Mouse (Mus musculus) midbrain, embryonic 10.5 days (tissue): ENCODE measurements at regions not wholly inside any gene's neighbourhood (a gene's known extent, or its start where the extent isn't known, plus 50 kb on each side); places are given as distances from the start of the nearest gene placed in this dataset.

ENCODE experiments used
- DNase-seq: peaks from one replicate; pipeline ENCODE4 v3.0.0-alpha.2; 2017; ENCODE audit warnings: low spot score
- H3K27ac ChIP-seq: fragments of 300-500 bp; sonication (generic); replicated peaks from 2 replicates; pipeline ENCODE4 v1.5.1; 2016; ENCODE audit warnings: mild to moderate bottlenecking
- H3K27me3 ChIP-seq: fragments of 300-500 bp; sonication (generic); 2 replicates; pipeline ENCODE4 v1.6.1; 2016; ENCODE audit warnings: low read depth, mild to moderate bottlenecking; ENCODE audit not compliant: poor library complexity, severe bottlenecking
- H3K36me3 ChIP-seq: fragments of 300-500 bp; sonication (generic); 2 replicates; pipeline ENCODE4 v1.6.1; 2016; ENCODE audit warnings: mild to moderate bottlenecking, moderate library complexity
- H3K4me1 ChIP-seq: fragments of 300-500 bp; sonication (generic); 2 replicates; pipeline ENCODE4 v1.6.1; 2016
- H3K4me3 ChIP-seq: fragments of 300-500 bp; sonication (generic); 2 replicates; pipeline ENCODE4 v1.5.1; 2016; ENCODE audit warnings: mild to moderate bottlenecking, moderate library complexity
- H3K9me3 ChIP-seq: fragments of 300-500 bp; sonication (generic); replicated peaks from 2 replicates; pipeline ENCODE4 v1.6.1; 2016; ENCODE audit warnings: mild to moderate bottlenecking
- WGBS: fragments of 180-500 bp; shearing (Covaris S2); methylation state at CpG from one replicate; pipeline ENCODE4 v1.1.7; 2016; 5-methylcytosine and 5-hydroxymethylcytosine counted together

DNA sequence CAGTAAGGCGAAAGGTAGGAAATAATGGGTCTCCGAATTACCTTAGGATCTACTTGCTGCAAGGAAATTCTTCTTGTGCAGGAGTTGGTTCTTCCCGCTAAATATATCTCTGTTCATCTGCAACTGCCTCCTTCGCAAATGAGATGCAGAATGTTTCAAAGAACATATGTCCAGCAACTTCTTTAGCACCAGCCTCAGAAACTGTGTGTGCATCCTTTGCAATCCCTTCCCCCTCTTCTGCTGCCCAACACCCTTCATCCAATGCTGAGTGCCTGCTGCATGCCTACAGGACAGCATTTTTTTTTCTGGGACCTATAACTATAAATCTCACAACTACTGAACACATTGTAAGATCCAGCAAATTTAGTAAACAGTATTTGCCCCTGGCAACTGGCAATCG is 402.1 kb downstream of the Rnf144a start:
- no peak overlapping the region for H3K4me3 ChIP-seq
- no peaks in the 10 kb centered on the region for H3K9me3 ChIP-seq
- 87% methylated on average over 5 of the region's 5 CpGs for WGBS
- H3K4me1 ChIP-seq = no peaks in the 10 kb centered on the region
- DNase-seq = no peak
- H3K27ac ChIP-seq = no peak overlapping the region
- H3K27me3 ChIP-seq = no peaks in the 10 kb centered on the region
- no peaks in the 10 kb centered on the region for H3K36me3 ChIP-seq

DNA sequence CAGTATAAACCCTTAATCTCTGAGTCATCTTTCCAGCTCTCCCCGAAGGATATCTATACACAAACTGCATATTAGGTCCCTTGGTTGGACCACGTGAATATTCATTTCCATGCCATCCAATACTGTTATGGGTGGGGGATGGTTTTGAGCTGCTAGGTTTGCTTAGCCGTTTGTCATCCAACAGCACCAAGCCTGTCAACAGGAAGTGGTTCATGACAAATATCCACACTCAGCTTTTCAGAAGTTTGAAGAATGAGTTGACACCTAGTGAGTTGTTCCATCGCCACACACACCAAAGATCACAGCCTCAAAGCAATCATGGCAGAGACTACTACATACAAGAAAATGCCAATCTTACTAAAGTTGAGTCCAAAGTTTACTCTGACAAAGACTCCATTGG is 421.0 kb downstream of the Rnf144a start:
- Histone ChIP-seq H3K9me3 (no peaks in the 10 kb centered on the region), H3K27ac (no peak overlapping the region), H3K36me3 (no peaks in the 10 kb centered on the region), H3K4me3 (no peak overlapping the region), H3K4me1 (no peaks in the 10 kb centered on the region), H3K27me3 (no peaks in the 10 kb centered on the region)
- no peak for DNase-seq
- WGBS = 81% methylated on average over 4 of the region's 4 CpGs

- no peak overlapping the region for H3K27ac ChIP-seq
- no peak overlapping the region for H3K4me3 ChIP-seq
- no peaks in the 10 kb centered on the region for H3K9me3 ChIP-seq
- H3K36me3 ChIP-seq = no peaks in the 10 kb centered on the region
- no peaks in the 10 kb centered on the region for H3K27me3 ChIP-seq
- no peak for DNase-seq
- WGBS = 89% methylated on average over 6 of the region's 6 CpGs
- H3K4me1 ChIP-seq = no peaks in the 10 kb centered on the region
Measured at GRCm38 (mm10) chr12:25991801-25992525, 423.1 kb downstream of the Rnf144a start.

- Histone ChIP-seq H3K9me3 (no peaks in the 10 kb centered on the region), H3K27ac (no peak overlapping the region), H3K4me1 (no peaks in the 10 kb centered on the region), H3K27me3 (no peaks in the 10 kb centered on the region), H3K36me3 (no peaks in the 10 kb centered on the region), H3K4me3 (no peak overlapping the region)
- WGBS = 95% methylated on average over 4 of the region's 4 CpGs
- no peak for DNase-seq
Measured at GRCm38 (mm10) chr12:25982545-25982944, 432.5 kb downstream of the Rnf144a start.

DNA sequence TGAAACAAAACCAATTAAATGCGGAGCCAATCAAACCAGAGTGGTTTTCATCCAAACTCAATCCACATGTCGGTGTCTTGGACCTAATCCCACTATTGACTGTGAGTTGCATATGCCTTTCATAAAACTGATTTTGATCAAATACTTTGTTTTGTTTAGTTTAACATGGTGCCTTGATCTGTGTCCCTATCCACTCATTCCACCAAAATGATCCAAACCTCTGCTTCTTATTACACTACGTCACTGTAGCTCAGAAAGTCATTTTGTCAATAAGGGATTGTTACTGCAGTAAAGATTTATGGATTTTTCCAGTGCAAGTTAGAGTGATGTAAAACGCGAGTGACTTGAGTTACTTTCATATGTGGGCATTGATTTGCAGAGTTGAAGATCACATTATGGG is 436.7 kb downstream of the Rnf144a start:
- no peaks in the 10 kb centered on the region for H3K36me3 ChIP-seq
- no peaks in the 10 kb centered on the region for H3K9me3 ChIP-seq
- 89% methylated on average over 5 of the region's 5 CpGs for WGBS
- no peak overlapping the region for H3K4me3 ChIP-seq
- H3K4me1 ChIP-seq = no peaks in the 10 kb centered on the region
- H3K27me3 ChIP-seq = no peaks in the 10 kb centered on the region
- no peak for DNase-seq
- H3K27ac ChIP-seq = no peak overlapping the region

DNA sequence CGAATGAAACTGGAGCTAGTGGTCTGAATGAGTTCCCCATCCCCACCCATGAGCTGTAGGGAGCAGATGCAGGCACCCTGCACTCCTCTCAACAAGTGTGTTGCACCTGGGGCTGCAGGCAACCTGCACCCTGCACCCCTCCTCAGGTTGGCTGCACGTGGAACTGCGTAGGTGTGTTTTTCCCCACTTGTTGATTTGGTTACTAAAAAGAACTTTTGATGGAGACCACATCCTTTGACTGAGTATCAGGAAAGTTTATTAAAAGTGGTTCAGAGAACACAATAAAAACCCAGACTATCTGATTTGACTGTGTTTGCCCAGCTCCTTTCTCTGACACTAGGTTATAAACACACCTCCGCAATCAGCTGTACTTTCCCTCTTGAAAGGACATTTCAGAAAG is 456.5 kb downstream of the Rnf144a start:
- Histone ChIP-seq H3K4me3 (no peak overlapping the region), H3K27ac (no peak overlapping the region), H3K27me3 (no peaks in the 10 kb centered on the region), H3K4me1 (peaks cover 3% of the 10 kb centered on the region), H3K9me3 (no peaks in the 10 kb centered on the region), H3K36me3 (no peaks in the 10 kb centered on the region)
- WGBS = 87% methylated on average over 4 of the region's 4 CpGs
- no peak for DNase-seq

GRCm38 (mm10) chr12:25957547-25957946 is 457.5 kb downstream of the Rnf144a start:
- Histone ChIP-seq H3K4me1 (peaks cover 3% of the 10 kb centered on the region), H3K27ac (no peak overlapping the region), H3K4me3 (no peak overlapping the region), H3K9me3 (no peaks in the 10 kb centered on the region), H3K36me3 (no peaks in the 10 kb centered on the region), H3K27me3 (no peaks in the 10 kb centered on the region)
- no peak for DNase-seq
- WGBS = 85% methylated on average over 1 of the region's 1 CpGs

GRCm38 (mm10) chr12:25947107-25947506 is 467.9 kb downstream of the Rnf144a start:
- Histone ChIP-seq H3K27me3 (no peaks in the 10 kb centered on the region), H3K4me3 (no peak overlapping the region), H3K4me1 (no peaks in the 10 kb centered on the region), H3K9me3 (no peaks in the 10 kb centered on the region), H3K36me3 (no peaks in the 10 kb centered on the region), H3K27ac (no peak overlapping the region)
- DNase-seq = no peak
- 95% methylated on average over 7 of the region's 7 CpGs for WGBS

- DNase-seq = no peak
- no peaks in the 10 kb centered on the region for H3K4me1 ChIP-seq
- H3K9me3 ChIP-seq = no peaks in the 10 kb centered on the region
- H3K36me3 ChIP-seq = no peaks in the 10 kb centered on the region
- no peaks in the 10 kb centered on the region for H3K27me3 ChIP-seq
- no peak overlapping the region for H3K4me3 ChIP-seq
- WGBS = 89% methylated on average over 3 of the region's 3 CpGs
- no peak overlapping the region for H3K27ac ChIP-seq
Measured at GRCm38 (mm10) chr12:25946121-25946520, 468.9 kb downstream of the Rnf144a start.

DNA sequence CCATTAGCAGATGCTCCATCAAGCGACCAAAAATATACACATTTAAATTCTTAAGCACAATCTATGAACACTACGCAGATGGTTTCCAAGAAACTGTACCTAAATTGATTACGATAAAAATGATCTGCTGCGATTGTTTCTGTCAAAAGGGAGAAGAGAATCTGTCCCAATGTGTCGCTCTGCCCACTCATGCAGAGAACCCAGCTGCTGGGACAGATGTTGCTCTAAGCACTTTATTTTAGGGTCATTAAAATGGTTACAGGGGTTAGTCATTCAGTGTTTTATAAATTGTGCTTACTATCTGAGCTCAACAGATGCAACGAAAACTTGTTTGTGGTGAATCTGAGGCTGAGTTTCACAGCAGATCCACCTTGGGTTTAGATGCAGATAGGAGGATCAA is 476.2 kb downstream of the Rnf144a start:
- H3K36me3 ChIP-seq = no peaks in the 10 kb centered on the region
- H3K4me1 ChIP-seq = no peaks in the 10 kb centered on the region
- WGBS = 77% methylated on average over 6 of the region's 6 CpGs
- no peak overlapping the region for H3K27ac ChIP-seq
- no peaks in the 10 kb centered on the region for H3K27me3 ChIP-seq
- DNase-seq = no peak
- H3K9me3 ChIP-seq = no peaks in the 10 kb centered on the region
- H3K4me3 ChIP-seq = no peak overlapping the region

DNA sequence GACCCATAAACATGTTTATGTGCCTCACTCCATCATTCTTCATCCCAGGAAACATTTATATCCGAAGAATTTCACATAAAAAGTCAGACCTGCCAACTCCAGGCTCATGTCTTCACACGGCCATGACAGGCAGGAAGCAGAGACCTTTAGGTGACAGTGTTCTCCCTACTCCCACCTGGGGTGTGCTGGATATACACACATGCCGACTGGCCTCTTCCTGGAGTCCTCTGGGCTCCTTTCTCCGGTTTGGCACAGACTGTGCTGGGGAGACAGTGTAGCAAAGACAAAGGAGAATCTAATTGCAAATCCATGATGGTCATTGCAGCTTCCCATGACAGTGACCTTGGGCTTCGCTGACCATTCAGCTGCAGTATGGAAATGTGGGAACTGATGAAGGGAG is 480.1 kb downstream of the Rnf144a start:
- no peaks in the 10 kb centered on the region for H3K4me1 ChIP-seq
- 85% methylated on average over 5 of the region's 5 CpGs for WGBS
- H3K27me3 ChIP-seq = no peaks in the 10 kb centered on the region
- no peak overlapping the region for H3K4me3 ChIP-seq
- no peaks in the 10 kb centered on the region for H3K36me3 ChIP-seq
- DNase-seq = no peak
- H3K27ac ChIP-seq = no peak overlapping the region
- H3K9me3 ChIP-seq = no peaks in the 10 kb centered on the region

DNA sequence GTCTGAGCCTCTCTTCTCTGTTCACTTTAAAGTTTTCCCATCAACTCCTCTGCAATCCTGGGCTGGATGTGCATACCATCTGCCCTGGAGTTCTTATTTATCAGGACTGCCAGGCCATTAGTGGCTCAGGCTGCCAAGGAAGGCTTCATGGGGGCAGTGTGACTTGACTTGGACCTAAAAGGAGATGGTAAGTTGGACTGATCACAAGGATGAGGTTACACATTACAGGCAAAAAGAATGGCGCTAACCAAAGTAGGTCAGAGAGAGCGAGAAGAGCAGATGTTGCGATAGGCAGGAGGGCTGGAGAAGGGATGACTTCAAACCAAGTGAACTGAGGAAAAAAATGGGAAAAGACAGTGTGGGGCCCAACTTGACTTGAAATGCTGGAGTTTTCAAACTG is 480.5 kb downstream of the Rnf144a start:
- Histone ChIP-seq H3K4me3 (no peak overlapping the region), H3K9me3 (no peaks in the 10 kb centered on the region), H3K36me3 (no peaks in the 10 kb centered on the region), H3K4me1 (no peaks in the 10 kb centered on the region), H3K27ac (no peak overlapping the region), H3K27me3 (no peaks in the 10 kb centered on the region)
- DNase-seq = no peak
- WGBS = 92% methylated on average over 3 of the region's 3 CpGs

- Histone ChIP-seq H3K27me3 (no peaks in the 10 kb centered on the region), H3K4me3 (no peak overlapping the region), H3K27ac (no peak overlapping the region), H3K9me3 (no peaks in the 10 kb centered on the region), H3K36me3 (no peaks in the 10 kb centered on the region), H3K4me1 (peaks cover 8% of the 10 kb centered on the region)
- 63% methylated on average over 5 of the region's 5 CpGs for WGBS
- DNase-seq = no peak
Measured at GRCm38 (mm10) chr12:25926367-25926766, 488.7 kb downstream of the Rnf144a start.

DNA sequence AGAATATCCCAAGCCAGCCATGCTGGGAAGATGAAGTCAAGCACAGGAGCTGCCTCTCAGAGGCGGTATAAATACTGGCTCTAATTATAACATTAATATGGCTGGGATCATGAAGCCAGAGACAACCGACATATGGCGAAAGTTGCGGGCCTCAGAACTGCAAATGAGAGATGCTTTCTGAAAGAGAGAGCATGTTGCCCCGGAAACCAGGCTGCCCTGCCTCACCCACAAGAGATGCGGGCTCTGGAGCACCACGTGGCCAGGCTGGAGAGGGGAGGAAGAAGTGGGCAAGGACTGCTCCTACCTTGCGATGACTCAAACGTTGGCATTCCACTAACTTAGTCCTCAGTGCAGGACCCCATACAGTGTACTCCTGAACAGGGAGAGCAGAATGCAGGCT is 490.5 kb downstream of the Rnf144a start:
- Histone ChIP-seq H3K27me3 (no peaks in the 10 kb centered on the region), H3K27ac (no peak overlapping the region; the same call in 1 of the 2 replicates), H3K4me3 (no peak overlapping the region), H3K9me3 (no peaks in the 10 kb centered on the region), H3K36me3 (no peaks in the 10 kb centered on the region), H3K4me1 (peaks cover 8% of the 10 kb centered on the region)
- 74% methylated on average over 9 of the region's 9 CpGs for WGBS
- no peak for DNase-seq
